Comparison of ENCODE assay signal across 8 mouse cellular contexts in the genomic region with DNA sequence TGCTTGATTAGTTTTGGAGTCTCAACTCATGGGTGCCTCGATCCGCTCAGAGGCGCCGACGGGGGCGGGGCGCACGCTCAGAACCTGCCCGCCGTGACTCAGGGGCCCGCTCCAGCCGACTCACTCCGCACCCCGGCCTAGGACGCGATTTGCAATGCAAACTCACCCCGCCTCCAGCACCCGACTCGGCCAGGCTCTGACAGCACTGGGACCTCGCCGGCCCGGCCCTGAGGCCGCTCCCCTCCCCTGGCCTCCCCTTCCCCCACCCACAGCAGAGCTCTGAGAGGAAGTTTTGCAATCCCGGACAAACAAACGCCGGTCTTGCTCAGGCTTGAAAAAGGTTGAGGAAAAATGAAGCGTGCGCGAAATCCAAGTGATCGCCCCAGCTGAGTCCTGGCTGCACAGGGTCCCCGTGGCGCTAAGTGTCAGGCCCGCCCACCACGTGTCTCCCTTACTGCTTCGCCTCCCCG. TPM values are rescaled to one million over a fixed set of nuclear protein-coding genes. Genes with fewer than 3 reads are reported as not detected.
A peak's percentile ranks its signal among the peaks of the same experiment; 100 is the strongest.
DNase-seq lines count a peak whose midpoint lies in the region; TF ChIP-seq lines count a peak whose summit lies in the region.

No protein-coding gene starts in this region.

- no peaks in the 10 kb centered on the region for H3K36me3 ChIP-seq in spleen, adult 2 months (ENCODE audit: control insufficient read depth, insufficient read depth, low read length)
- no peaks in the 10 kb centered on the region for H3K36me3 ChIP-seq in embryonic facial prominence, embryonic 10.5 days (replicated peaks)
- no peaks in the 10 kb centered on the region for H3K36me3 ChIP-seq in liver, adult 2 months (ENCODE audit: control insufficient read depth, insufficient read depth, low read length)

- H3K27ac ChIP-seq in spleen, adult 2 months (ENCODE audit: insufficient read depth, low read length) = no peak overlapping the region
- no peak overlapping the region for H3K27ac ChIP-seq in embryonic facial prominence, embryonic 10.5 days (replicated peaks)
- no peak overlapping the region for H3K27ac ChIP-seq in liver, adult 2 months (replicated peaks; ENCODE audit: insufficient read depth, low read depth, low read length)

- H3K4me3 ChIP-seq in spleen, adult 2 months (ENCODE audit: extremely low read depth, insufficient read depth, insufficient read length) = peak overlapping the region; percentile 12; the same call in 1 of the 2 replicates
- peak overlapping the region; percentile 58 for H3K4me3 ChIP-seq in embryonic facial prominence, embryonic 10.5 days
- H3K4me3 ChIP-seq in liver, adult 2 months (ENCODE audit: insufficient read depth, low read depth, low read length) = peak overlapping the region; percentile 31; the same call in 1 of the 2 replicates

- no peaks in the 10 kb centered on the region for H3K9me3 ChIP-seq in embryonic facial prominence, embryonic 10.5 days

- TF ChIP-seq POLR2A in spleen, adult 2 months (IDR thresholded peaks at IDR 0.05; ENCODE audit: low read depth, low read length) = no peak
- TF ChIP-seq POLR2A in liver, adult 2 months (IDR thresholded peaks at IDR 0.05; ENCODE audit: extremely low read depth, insufficient read depth, low read length) = no peak

- H3K9ac ChIP-seq in liver, adult 2 months (ENCODE audit: low read depth, low read length) = no peak overlapping the region

- WGBS in spleen, adult 2 months = 2% methylated on average over 36 of the region's 36 CpGs
- WGBS in embryonic facial prominence, embryonic 10.5 days = 0% methylated on average over 36 of the region's 36 CpGs
- under 1% methylated on average over 36 of the region's 36 CpGs for WGBS in liver, adult 2 months

- H3K27me3 ChIP-seq in spleen, adult 2 months (ENCODE audit: control insufficient read depth, insufficient read depth, low read length) = peaks cover 15% of the 10 kb centered on the region
- peaks cover 88% of the 10 kb centered on the region for H3K27me3 ChIP-seq in embryonic facial prominence, embryonic 10.5 days (replicated peaks; ENCODE audit: low read depth, poor library complexity, severe bottlenecking)
- peaks cover 15% of the 10 kb centered on the region for H3K27me3 ChIP-seq in liver, adult 2 months (ENCODE audit: control insufficient read depth, insufficient read depth, low read length)

- no peaks in the 10 kb centered on the region for H3K79me2 ChIP-seq in liver, adult 2 months (ENCODE audit: control insufficient read depth, insufficient read depth, low read length)

- H3K4me1 ChIP-seq in spleen, adult 2 months (ENCODE audit: control insufficient read depth, insufficient read depth, insufficient read length) = peaks cover 9% of the 10 kb centered on the region
- H3K4me1 ChIP-seq in embryonic facial prominence, embryonic 10.5 days = peaks cover 26% of the 10 kb centered on the region
- H3K4me1 ChIP-seq in liver, adult 2 months (ENCODE audit: control insufficient read depth, insufficient read depth, low read length) = peaks cover 3% of the 10 kb centered on the region; the same call in 1 of the 2 replicates

- DNase-seq in spleen, adult 2 months (ENCODE audit: low read depth in 1 of 2, low spot score in 2 of 2) = no peak
- no peak for DNase-seq in spleen, postnatal 14 days (ENCODE audit: low spot score in 2 of 2)
- peak; percentile 48 for DNase-seq in embryonic facial prominence, embryonic 10.5 days (ENCODE audit: low spot score)
- DNase-seq in heart, postnatal 4 days = peak; percentile 18
- DNase-seq in liver, adult 2 months (ENCODE audit: extremely low read depth, low read depth, low spot score) = peak; percentile 33
- DNase-seq in neural tube, embryonic 10.5 days (ENCODE audit: extremely low spot score, low spot score) = peak; percentile 45
- DNase-seq in frontal cortex, postnatal 36 days (ENCODE audit: low spot score in 2 of 2) = no peak
- DNase-seq in thymus, postnatal 10 days (ENCODE audit: low spot score in 2 of 2) = no peak

- TF ChIP-seq CTCF in spleen, adult 2 months (IDR thresholded peaks at IDR 0.05; ENCODE audit: extremely low read depth, insufficient read depth, insufficient read length, insufficient replicate concordance) = no peak
- no peak for TF ChIP-seq CTCF in liver, adult 2 months (IDR thresholded peaks at IDR 0.05; ENCODE audit: low read depth, low read length)

RNA-seq across cellular contexts. Expression of a gene that starts 1.6 kb away (rescaled TPM):
- polyA plus RNA-seq in spleen, adult 2 months (2012; rRNA removed) = 0.27 and 0.45 TPM in 2 replicates
- 0.25 and 0.52 TPM in 2 replicates for polyA plus RNA-seq in embryonic facial prominence, embryonic 10.5 days (2016; fragmentation: Nextera tagmentation; extraction: Ambion mirVana)
- total RNA-seq in heart, postnatal 4 days (2021) = not detected
- total RNA-seq in liver, adult 2 months (2014; rRNA removed) = not detected in 2 replicates
- 0.11 TPM in 1 of 2 replicates, not detected in the other for polyA plus RNA-seq in liver, adult 2 months (2012; rRNA removed)

RNA-seq across cellular contexts. Expression of a gene that starts 36.5 kb away (rescaled TPM):
- polyA plus RNA-seq in spleen, adult 2 months (2012; rRNA removed) = not detected in 2 replicates
- 5.6 and 6.9 TPM in 2 replicates for polyA plus RNA-seq in embryonic facial prominence, embryonic 10.5 days (2016; fragmentation: Nextera tagmentation; extraction: Ambion mirVana)
- total RNA-seq in heart, postnatal 4 days (2021) = under 1 TPM in 1 of 2 experiments, not detected in 1; 0.14 TPM
- 0.60 TPM in 1 of 2 replicates, not detected in the other for total RNA-seq in liver, adult 2 months (2014; rRNA removed)
- not detected in 2 replicates for polyA plus RNA-seq in liver, adult 2 months (2012; rRNA removed)

RNA-seq across cellular contexts. Expression of a gene that starts 37.4 kb away (rescaled TPM):
- polyA plus RNA-seq in spleen, adult 2 months (2012; rRNA removed) = 82.8 and 89.4 TPM in 2 replicates
- 4.4 and 4.6 TPM in 2 replicates for polyA plus RNA-seq in embryonic facial prominence, embryonic 10.5 days (2016; fragmentation: Nextera tagmentation; extraction: Ambion mirVana)
- under 1 TPM; 0.45 to 0.64 TPM for total RNA-seq in heart, postnatal 4 days (2021)
- 0.46 and 1.1 TPM in 2 replicates for total RNA-seq in liver, adult 2 months (2014; rRNA removed)
- polyA plus RNA-seq in liver, adult 2 months (2012; rRNA removed) = 0.56 and 1.0 TPM in 2 replicates

Comparison
In these comparisons a context has a peak if more than half of its experiments do, and no peak if none do; other contexts are left out.
1. DNase-seq: peak in embryonic facial prominence, embryonic 10.5 days (single experiment), heart, postnatal 4 days (single experiment), liver, adult 2 months (single experiment) and neural tube, embryonic 10.5 days (single experiment); none in spleen, adult 2 months (0 of 2), spleen, postnatal 14 days (0 of 2), frontal cortex, postnatal 36 days (0 of 2) and thymus, postnatal 10 days (0 of 2).
2. RNA of a gene that starts 37.4 kb away (polyA plus RNA-seq): 82.8 to 89.4 TPM in spleen, adult 2 months; 4.4 to 4.6 TPM in embryonic facial prominence, embryonic 10.5 days and 0.56 to 1.0 TPM in liver, adult 2 months; every median in the first group is over 10 times any median in the second.
3. Peak in every context shown above with its lines, with median percentiles within 50 percentile points of each other: H3K4me3 ChIP-seq.